Mouse (Mus musculus) intestine, embryonic 15.5 days (tissue): ENCODE data around the gene Cd6. TPM values are rescaled to one million over a fixed set of nuclear protein-coding genes. Genes with fewer than 3 reads are reported as not detected.

ENCODE experiments used
- ATAC-seq: fragments of 200-750 bp; cut with Nextera tagmentation; 2 replicates; pipeline ENCODE4 v1.8.0; 2017; ENCODE audit warnings: moderate TSS enrichment, moderate library complexity
- H3K27ac ChIP-seq: fragments of 300-500 bp; sonication (generic); 2 replicates; pipeline ENCODE4 v1.5.1; 2015; ENCODE audit warnings: mild to moderate bottlenecking, inconsistent platforms
- H3K27me3 ChIP-seq: fragments of 300-500 bp; sonication (generic); replicated peaks from 2 replicates; pipeline ENCODE4 v1.6.1; 2015; ENCODE audit warnings: inconsistent platforms
- H3K36me3 ChIP-seq: fragments of 300-500 bp; sonication (generic); 2 replicates; pipeline ENCODE4 v1.6.1; 2015; ENCODE audit warnings: inconsistent platforms
- H3K4me1 ChIP-seq: fragments of 300-500 bp; sonication (generic); replicated peaks from 2 replicates; pipeline ENCODE4 v1.6.1; 2015; ENCODE audit warnings: inconsistent platforms
- H3K4me2 ChIP-seq: fragments of 300-500 bp; sonication (generic); replicated peaks from 2 replicates; pipeline ENCODE4 v1.6.1; 2015; ENCODE audit warnings: mild to moderate bottlenecking, inconsistent platforms
- H3K4me3 ChIP-seq: fragments of 300-500 bp; sonication (generic); replicated peaks from 2 replicates; pipeline ENCODE4 v1.5.1; 2015; ENCODE audit warnings: inconsistent platforms
- H3K9ac ChIP-seq: fragments of 300-500 bp; sonication (generic); 2 replicates; pipeline ENCODE4 v1.6.1; 2015; ENCODE audit warnings: inconsistent platforms
- H3K9me3 ChIP-seq: fragments of 300-500 bp; sonication (generic); 2 replicates; pipeline ENCODE4 v1.6.1; 2016; ENCODE audit warnings: inconsistent platforms
- WGBS: fragments of 180-500 bp; shearing (Covaris S2); methylation state at CpG from one replicate; pipeline ENCODE4 v1.1.7; 2015; 5-methylcytosine and 5-hydroxymethylcytosine counted together
- polyA plus RNA-seq: library from polyadenylated mRNA; unstranded; fragments of >200 nt; fragmentation: Nextera tagmentation; extraction: Ambion mirVana; gene quantifications from 2 replicates; pipeline ENCODE4 v1.2.1, GENCODE M21; 2015

The Cd6 gene
- polyA plus RNA-seq, 1 experiment from 2014 or later, result 0.19 TPM

GRCm38 (mm10) chr19:10768694-10769428 lies 61.0 kb downstream of the Cd6 start:
- Histone ChIP-seq H3K36me3 (no peaks in the 10 kb centered on the region), H3K9ac (no peak overlapping the region), H3K27ac (no peak overlapping the region), H3K4me2 (no peak overlapping the region), H3K9me3 (no peaks in the 10 kb centered on the region), H3K4me1 (no peaks in the 10 kb centered on the region), H3K4me3 (no peak overlapping the region), H3K27me3 (no peaks in the 10 kb centered on the region)
- WGBS, result 75% methylated on average over 6 of the region's 6 CpGs
- ATAC-seq, result no peak

GRCm38 (mm10) chr19:10767631-10768030 lies 62.2 kb downstream of the Cd6 start:
- Histone ChIP-seq H3K4me2 (no peak overlapping the region), H3K9ac (no peak overlapping the region), H3K27me3 (no peaks in the 10 kb centered on the region), H3K27ac (no peak overlapping the region), H3K4me3 (no peak overlapping the region), H3K36me3 (no peaks in the 10 kb centered on the region), H3K9me3 (no peaks in the 10 kb centered on the region), H3K4me1 (no peaks in the 10 kb centered on the region)
- WGBS, result 86% methylated on average over 10 of the region's 10 CpGs
- no peak for ATAC-seq

DNA sequence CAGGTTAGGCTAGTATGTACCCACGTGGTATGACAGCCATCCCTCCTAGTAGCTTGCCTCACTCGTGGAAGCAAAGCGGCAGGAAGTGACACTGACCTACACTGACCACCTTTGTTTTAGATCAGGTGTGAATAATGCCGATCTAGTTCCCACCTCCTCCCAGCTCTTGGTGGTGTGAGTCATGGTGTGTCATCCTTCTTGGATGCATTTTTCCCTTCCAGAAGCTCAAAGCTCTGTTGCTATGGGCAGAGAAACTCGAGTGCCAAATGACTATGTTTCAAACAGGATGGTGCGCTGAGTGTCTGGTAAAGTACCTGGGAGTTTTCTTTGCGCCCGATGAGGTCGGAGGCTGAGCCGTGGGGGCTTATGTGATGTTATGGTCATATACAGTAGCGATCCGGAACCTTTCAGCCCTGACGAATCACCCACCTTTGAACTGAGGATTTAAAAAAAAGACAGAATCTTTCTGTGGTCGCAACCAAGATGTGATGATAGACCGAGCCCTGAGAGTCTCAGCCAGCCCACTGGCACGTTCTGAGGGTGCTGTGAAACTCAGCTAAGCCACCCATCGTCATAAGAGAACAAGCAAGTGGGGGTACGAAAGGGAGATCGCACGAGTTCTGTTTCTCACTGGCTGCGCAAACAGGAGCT lies 66.4 kb downstream of the Cd6 start:
- no peak overlapping the region for H3K9ac ChIP-seq
- no peaks in the 10 kb centered on the region for H3K9me3 ChIP-seq
- H3K4me2 ChIP-seq, result no peak overlapping the region
- no peak for ATAC-seq
- no peaks in the 10 kb centered on the region for H3K36me3 ChIP-seq
- 76% methylated on average over 21 of the region's 21 CpGs for WGBS
- no peak overlapping the region for H3K4me3 ChIP-seq
- H3K27ac ChIP-seq, result no peak overlapping the region
- H3K4me1 ChIP-seq, result 0 out of 2 replicates have a peak, but pooled peaks cover 5% of the 10 kb centered on the region
- H3K27me3 ChIP-seq, result no peaks in the 10 kb centered on the region

GRCm38 (mm10) chr19:10762468-10762867 lies 67.4 kb downstream of the Cd6 start:
- no peak overlapping the region for H3K27ac ChIP-seq
- no peak overlapping the region for H3K4me2 ChIP-seq
- H3K9me3 ChIP-seq, result no peaks in the 10 kb centered on the region
- H3K4me3 ChIP-seq, result no peak overlapping the region
- no peak overlapping the region for H3K9ac ChIP-seq
- 64% methylated on average over 6 of the region's 6 CpGs for WGBS
- no peaks in the 10 kb centered on the region for H3K27me3 ChIP-seq
- no peaks in the 10 kb centered on the region for H3K36me3 ChIP-seq
- ATAC-seq, result no peak
- peaks cover 9% of the 10 kb centered on the region; the same call in 1 of the 2 replicates for H3K4me1 ChIP-seq

- no peak overlapping the region for H3K27ac ChIP-seq
- ATAC-seq, result no peak
These were observed 68.0 kb downstream of the Cd6 start for GRCm38 (mm10) chr19:10761794-10762415.

GRCm38 (mm10) chr19:10759983-10760831 lies 69.7 kb downstream of the Cd6 start:
- Histone ChIP-seq H3K4me2 (no peak overlapping the region), H3K27ac (no peak overlapping the region), H3K9ac (no peak overlapping the region), H3K4me1 (peaks cover 9% of the 10 kb centered on the region; the same call in 1 of the 2 replicates), H3K4me3 (no peak overlapping the region), H3K9me3 (no peaks in the 10 kb centered on the region), H3K36me3 (no peaks in the 10 kb centered on the region), H3K27me3 (no peaks in the 10 kb centered on the region)
- 85% methylated on average over 9 of the region's 9 CpGs for WGBS
- ATAC-seq, result no peak

More at GRCm38 (mm10) chr19:10761794-10762415, 68.0 kb downstream of the Cd6 start:
- Histone ChIP-seq H3K9me3 (no peaks in the 10 kb centered on the region), H3K36me3 (no peaks in the 10 kb centered on the region), H3K9ac (no peak overlapping the region), H3K4me2 (no peak overlapping the region), H3K27me3 (no peaks in the 10 kb centered on the region), H3K4me1 (peaks cover 9% of the 10 kb centered on the region; the same call in 1 of the 2 replicates), H3K4me3 (no peak overlapping the region)
- 82% methylated on average over 8 of the region's 8 CpGs for WGBS

DNA sequence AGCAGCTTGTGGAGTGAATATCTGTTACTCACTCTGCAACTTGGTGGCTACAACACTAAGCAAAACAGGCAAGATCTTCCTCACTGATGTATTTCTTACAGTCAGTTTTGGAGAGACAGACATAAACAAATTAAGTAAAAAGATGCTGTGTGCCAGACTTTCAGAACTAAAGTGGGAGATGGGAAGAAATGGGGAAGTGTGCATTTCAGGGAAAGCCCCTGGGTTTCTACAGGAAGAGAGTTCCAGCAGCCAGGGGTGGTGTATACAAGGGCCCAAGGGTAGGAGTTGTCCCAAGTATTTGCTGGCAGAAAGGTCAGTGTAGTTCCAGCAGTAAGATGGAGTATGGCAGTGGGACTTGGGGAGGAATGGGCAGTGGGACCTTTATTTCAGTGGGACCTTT lies 70.3 kb downstream of the Cd6 start:
- no peak overlapping the region for H3K9ac ChIP-seq
- H3K4me3 ChIP-seq, result no peak overlapping the region
- H3K4me2 ChIP-seq, result no peak overlapping the region
- no peaks in the 10 kb centered on the region for H3K27me3 ChIP-seq
- no peaks in the 10 kb centered on the region for H3K36me3 ChIP-seq
- H3K9me3 ChIP-seq, result no peaks in the 10 kb centered on the region
- ATAC-seq, result no peak
- peaks cover 9% of the 10 kb centered on the region; the same call in 1 of the 2 replicates for H3K4me1 ChIP-seq
- no peak overlapping the region for H3K27ac ChIP-seq

DNA sequence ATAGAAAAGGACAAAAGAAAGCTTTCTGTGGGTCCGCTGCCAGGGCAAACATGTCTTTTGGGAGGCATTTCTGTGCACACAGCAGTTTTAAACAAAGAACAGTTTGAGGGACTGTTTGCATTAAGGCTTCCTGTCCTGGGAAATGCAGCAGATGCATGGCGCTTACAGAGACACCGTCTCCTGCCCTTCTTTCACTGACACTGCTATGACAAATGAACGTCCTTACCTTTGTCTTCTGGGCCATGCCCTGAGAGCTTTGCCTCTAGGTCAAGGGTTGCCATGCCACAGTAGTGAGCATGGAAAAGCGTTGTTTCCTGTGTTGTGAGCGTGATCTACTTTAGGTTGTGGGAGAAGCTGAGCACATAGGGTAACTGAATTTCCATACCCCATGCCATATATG lies 71.2 kb downstream of the Cd6 start:
- no peak overlapping the region for H3K27ac ChIP-seq
- H3K27me3 ChIP-seq, result no peaks in the 10 kb centered on the region

DNA sequence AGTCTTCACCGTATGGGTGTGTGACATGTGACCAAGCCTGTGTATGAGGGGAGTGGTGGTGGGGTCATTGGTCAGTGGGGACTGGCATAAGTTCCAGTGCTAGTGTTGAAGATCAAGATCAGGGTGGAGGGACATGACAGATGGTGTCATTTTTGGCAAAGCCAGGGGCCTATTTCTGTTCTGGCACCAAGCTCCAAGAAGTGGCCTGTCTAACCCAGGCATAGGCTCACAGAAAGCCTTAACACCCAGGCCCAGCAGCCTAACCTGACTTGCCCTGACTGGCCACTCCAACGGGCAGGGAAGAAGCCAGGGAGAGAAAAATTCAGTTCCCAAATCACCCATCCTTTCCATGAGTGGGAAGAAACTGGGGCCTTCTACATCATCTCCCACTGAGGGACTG lies 72.3 kb downstream of the Cd6 start:
- H3K9me3 ChIP-seq, result no peaks in the 10 kb centered on the region
- H3K4me3 ChIP-seq, result no peak overlapping the region
- 91% methylated on average over 2 of the region's 2 CpGs for WGBS
- peaks cover 9% of the 10 kb centered on the region; the same call in 1 of the 2 replicates for H3K4me1 ChIP-seq
- H3K36me3 ChIP-seq, result no peaks in the 10 kb centered on the region
- H3K27me3 ChIP-seq, result no peaks in the 10 kb centered on the region
- ATAC-seq, result no peak
- H3K9ac ChIP-seq, result no peak overlapping the region
- no peak overlapping the region for H3K27ac ChIP-seq
- no peak overlapping the region for H3K4me2 ChIP-seq

More for the DNA sequence above, 71.2 kb downstream of the Cd6 start:
- Histone ChIP-seq H3K9ac (no peak overlapping the region), H3K9me3 (no peaks in the 10 kb centered on the region), H3K4me2 (no peak overlapping the region), H3K4me3 (no peak overlapping the region), H3K4me1 (peaks cover 9% of the 10 kb centered on the region; the same call in 1 of the 2 replicates), H3K36me3 (no peaks in the 10 kb centered on the region)
- no peak for ATAC-seq
- WGBS, result 41% methylated on average over 6 of the region's 6 CpGs

DNA sequence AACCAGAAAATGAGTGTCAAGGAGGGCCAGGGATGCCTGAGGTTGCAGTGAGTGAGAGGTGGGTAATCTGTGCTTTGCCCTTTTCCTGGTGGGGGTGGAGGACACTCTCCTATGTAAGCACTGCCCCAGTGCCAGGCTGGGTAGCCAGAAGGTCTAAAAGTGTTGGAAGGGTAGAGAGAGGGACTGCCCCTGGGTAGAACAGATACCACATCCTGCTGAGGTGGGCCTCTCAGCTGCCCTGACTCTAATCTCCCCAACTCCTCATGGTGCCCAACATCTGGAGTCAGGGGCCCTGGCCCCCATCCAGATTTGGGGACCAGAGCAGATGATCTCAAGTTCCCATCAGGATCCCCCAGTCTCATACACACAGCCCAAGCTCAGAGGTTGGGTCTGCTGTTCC lies 72.7 kb downstream of the Cd6 start:
- Histone ChIP-seq H3K4me1 (peaks cover 9% of the 10 kb centered on the region; the same call in 1 of the 2 replicates), H3K27me3 (no peaks in the 10 kb centered on the region), H3K9ac (no peak overlapping the region), H3K4me3 (no peak overlapping the region), H3K27ac (no peak overlapping the region), H3K9me3 (no peaks in the 10 kb centered on the region), H3K4me2 (no peak overlapping the region), H3K36me3 (no peaks in the 10 kb centered on the region)
- ATAC-seq, result no peak

GRCm38 (mm10) chr19:10752646-10753045 lies 77.2 kb downstream of the Cd6 start:
- no peaks in the 10 kb centered on the region for H3K27me3 ChIP-seq
- 93% methylated on average over 5 of the region's 5 CpGs for WGBS
- no peak overlapping the region for H3K9ac ChIP-seq
- no peak overlapping the region for H3K4me3 ChIP-seq
- H3K36me3 ChIP-seq, result no peaks in the 10 kb centered on the region
- no peak overlapping the region for H3K27ac ChIP-seq
- no peaks in the 10 kb centered on the region for H3K4me1 ChIP-seq
- no peak overlapping the region for H3K4me2 ChIP-seq
- H3K9me3 ChIP-seq, result no peaks in the 10 kb centered on the region
- ATAC-seq, result no peak

- ATAC-seq, result no peak
- H3K9me3 ChIP-seq, result no peaks in the 10 kb centered on the region
- H3K9ac ChIP-seq, result no peak overlapping the region
- no peaks in the 10 kb centered on the region for H3K27me3 ChIP-seq
- no peak overlapping the region for H3K27ac ChIP-seq
- H3K36me3 ChIP-seq, result no peaks in the 10 kb centered on the region
- WGBS, result 85% methylated on average over 6 of the region's 6 CpGs
- H3K4me2 ChIP-seq, result no peak overlapping the region
- no peaks in the 10 kb centered on the region for H3K4me1 ChIP-seq
- H3K4me3 ChIP-seq, result no peak overlapping the region
These were observed 77.8 kb downstream of the Cd6 start for GRCm38 (mm10) chr19:10752106-10752505.
